Mouse (Mus musculus) left cerebral cortex, adult 18-20 months (tissue): ENCODE measurements around the gene Olfr1395. TPM values are rescaled to one million over a fixed set of nuclear protein-coding genes. Genes with fewer than 3 reads are reported as not detected.

ENCODE experiments used
- DNase-seq, 2 experiments: peaks; one replicate each; pipeline ENCODE4 v3.0.0; 2021 to 2022; ENCODE audit warnings: low spot score in 2 of 2, mixed read lengths in 1 of 2
- long read RNA-seq, 2 experiments: library from polyadenylated mRNA; stranded (forward); transcript quantifications; one replicate each; pipeline ENCODE4 v2.0.0; 2021
- total RNA-seq, 2 experiments: library from RNA; stranded (reverse); gene quantifications; 2 replicates each; pipeline ENCODE4 v1.2.3; 2021

Gene Olfr1395
- not detected for total RNA-seq
- long read RNA-seq, experiment 1: 0 reads
- long read RNA-seq, experiment 2: 0 reads

DNA sequence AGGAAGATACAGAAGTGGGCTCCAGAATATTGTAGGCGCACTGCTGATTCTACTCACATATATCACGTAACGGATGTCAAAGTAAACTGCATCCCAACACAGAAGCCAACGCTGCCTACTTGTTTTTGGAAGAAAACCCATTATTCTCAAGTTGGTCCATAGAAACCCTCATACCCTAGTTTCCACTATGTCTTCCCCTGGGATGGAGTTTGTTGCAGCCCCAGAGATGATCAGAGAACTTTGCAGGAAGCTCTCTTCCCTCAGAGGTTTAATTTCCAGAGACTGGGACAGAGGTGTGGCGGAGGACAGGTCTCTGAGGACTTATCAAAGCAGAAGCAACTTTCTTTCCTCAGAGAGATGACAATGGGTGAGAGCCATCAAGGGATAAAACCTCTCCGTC lies at the start of gene Olfr1395:
Gene Olfr1395 (plus strand): TSS at position 301 of the 400 bp plus-strand sequence.
- DNase-seq: no peak

GRCm38 (mm10) chr11:49092786-49093185 lies 49.3 kb upstream of the Olfr1395 start:
- DNase-seq: no peak

DNA sequence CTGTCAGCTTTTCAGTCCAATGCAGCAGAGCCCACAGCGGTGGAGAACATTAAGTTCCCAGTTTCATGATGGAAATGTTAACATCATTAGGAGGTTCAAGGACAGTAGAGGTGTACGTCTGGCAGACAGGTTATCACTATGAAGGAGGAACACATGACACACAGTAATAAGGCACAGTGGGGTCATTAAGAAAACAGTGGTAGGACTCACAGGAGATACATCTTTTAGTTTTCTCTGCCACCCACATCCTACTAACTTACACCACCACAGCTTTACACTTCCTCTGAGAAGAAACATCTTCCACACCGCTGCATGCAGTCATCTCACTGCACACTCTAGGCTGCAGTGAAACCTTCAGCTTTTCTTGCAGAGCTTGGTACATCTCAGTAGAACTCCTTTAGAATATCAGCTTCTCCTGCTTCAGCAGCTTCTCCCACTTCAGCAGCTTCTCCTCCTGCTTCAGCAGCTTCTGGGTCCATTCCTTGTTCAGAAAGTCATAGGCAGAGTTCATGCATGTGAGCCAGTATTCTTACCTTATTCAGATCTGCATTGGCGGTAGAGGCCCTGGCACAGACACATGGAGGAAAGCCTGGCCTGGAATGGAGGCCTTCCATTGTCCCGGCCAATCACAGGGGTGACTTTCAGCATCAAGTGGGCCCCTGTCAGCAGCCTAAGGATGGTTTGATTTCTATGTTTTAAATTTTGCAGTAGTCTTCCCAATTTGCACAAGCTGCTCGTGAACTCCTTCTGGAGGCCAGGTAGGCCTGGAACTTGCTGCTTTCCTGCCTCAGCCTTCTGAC lies 48.0 kb upstream of the Olfr1395 start:
- no peak for DNase-seq

- DNase-seq: no peak
These were observed 46.7 kb upstream of the Olfr1395 start for GRCm38 (mm10) chr11:49095367-49095766.

DNA sequence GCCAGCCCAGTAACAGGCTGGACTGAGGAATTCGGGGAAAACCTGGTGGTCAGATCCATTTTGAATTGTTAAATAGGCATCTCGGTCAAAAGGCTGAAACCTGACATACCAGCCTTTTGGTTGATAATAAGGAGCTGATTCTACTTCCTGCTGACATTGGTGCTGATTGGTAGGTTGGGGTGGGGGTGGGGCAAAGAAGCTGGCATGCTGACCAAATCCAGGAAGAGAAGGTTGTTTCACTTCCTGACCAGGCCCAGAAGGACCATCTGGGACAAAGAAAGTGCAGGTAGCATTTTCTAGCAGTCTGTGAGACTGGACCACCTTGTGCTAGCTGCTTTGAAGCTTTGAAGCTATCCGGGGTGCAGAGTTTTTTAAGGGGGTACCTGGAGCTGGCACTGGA lies 41.7 kb upstream of the Olfr1395 start:
- no peak for DNase-seq

GRCm38 (mm10) chr11:49101500-49101899 lies 40.6 kb upstream of the Olfr1395 start:
- no peak for DNase-seq

- DNase-seq: peak; percentile 89 to 95
These were observed 38.9 kb upstream of the Olfr1395 start for GRCm38 (mm10) chr11:49103047-49103693.

- DNase-seq: no peak
These were observed 36.3 kb upstream of the Olfr1395 start for GRCm38 (mm10) chr11:49105752-49106151.

- DNase-seq: no peak
These were observed 34.2 kb upstream of the Olfr1395 start for GRCm38 (mm10) chr11:49107650-49108537.

DNA sequence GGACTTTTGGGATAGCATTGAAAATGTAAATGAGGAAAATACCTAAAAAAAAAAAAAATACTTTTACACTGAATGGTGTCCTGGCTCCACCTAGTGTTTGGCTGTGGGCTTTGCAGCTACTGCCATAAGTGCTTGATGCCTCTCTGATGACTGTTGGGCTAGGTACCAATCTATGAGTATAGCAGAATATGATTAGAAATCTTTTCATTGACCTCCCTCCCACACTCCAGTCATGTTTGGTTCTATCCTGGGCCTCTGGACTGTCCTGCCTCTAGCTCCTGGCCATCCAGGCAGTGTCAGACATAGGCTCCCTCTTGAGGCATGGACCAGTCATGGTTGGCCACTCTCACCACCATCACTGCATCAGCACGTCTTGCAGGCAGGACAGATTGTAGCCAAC lies 33.2 kb upstream of the Olfr1395 start:
- DNase-seq: peak; percentile 24 to 26

GRCm38 (mm10) chr11:49111000-49111399 lies 31.1 kb upstream of the Olfr1395 start:
- no peak for DNase-seq

GRCm38 (mm10) chr11:49112624-49113219 lies 29.4 kb upstream of the Olfr1395 start:
- peak; percentile 30 to 35 for DNase-seq

GRCm38 (mm10) chr11:49114158-49114557 lies 27.9 kb upstream of the Olfr1395 start:
- DNase-seq: no peak

GRCm38 (mm10) chr11:49114774-49115173 lies 27.3 kb upstream of the Olfr1395 start, which contains the start of gene Olfr1396:
Gene Olfr1396, minus strand, starts transcription at chr11:49114874.
- DNase-seq: no peak

DNA sequence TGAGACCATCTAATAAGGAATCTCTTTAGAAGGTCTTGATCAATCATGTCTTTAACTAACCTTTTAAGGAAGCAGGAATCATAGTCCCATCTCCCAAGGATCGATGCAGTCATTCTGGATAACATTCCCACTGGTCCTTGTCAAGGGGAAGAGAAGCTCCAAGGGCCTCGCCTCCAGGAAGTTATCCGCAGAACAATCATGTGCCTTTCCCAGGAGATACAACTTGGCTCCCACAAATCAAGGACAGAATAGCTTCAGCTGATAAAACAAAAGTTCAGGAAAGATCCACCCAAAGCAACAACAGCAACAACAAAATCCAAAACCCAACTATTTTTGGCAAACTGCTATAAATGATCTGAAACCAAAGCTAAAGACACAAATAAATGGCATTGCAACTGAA lies 22.4 kb upstream of the Olfr1395 start:
- DNase-seq: no peak

DNA sequence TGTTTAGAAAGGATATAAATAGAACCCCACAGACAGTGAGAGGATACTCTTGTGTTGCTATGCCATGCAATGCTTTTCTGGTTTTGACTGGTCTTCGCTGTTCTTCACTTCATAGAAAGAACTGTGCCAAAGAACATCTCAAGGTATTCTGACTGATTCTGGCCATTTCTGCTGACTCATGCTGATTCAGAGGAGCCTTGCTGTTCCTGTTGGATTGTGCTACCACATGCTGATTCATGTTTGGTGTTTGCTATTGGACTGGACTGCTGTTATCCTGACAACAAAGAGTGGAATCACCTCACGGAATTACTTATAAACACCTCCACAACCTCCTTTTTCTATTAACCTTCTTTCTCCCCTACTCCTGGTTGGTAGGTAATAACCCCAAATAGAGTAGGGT lies 17.9 kb upstream of the Olfr1395 start:
- DNase-seq: no peak

GRCm38 (mm10) chr11:49154077-49154476 lies 12.0 kb downstream of the Olfr1395 start, which contains the start of gene Olfr1394:
Gene Olfr1394, plus strand, starts transcription at chr11:49154377.
- DNase-seq: no peak

GRCm38 (mm10) chr11:49156821-49157814 lies 15.0 kb downstream of the Olfr1395 start:
- DNase-seq: no peak

GRCm38 (mm10) chr11:49168839-49169611 lies 27.0 kb downstream of the Olfr1395 start:
- peak; percentile 34 to 35 for DNase-seq
